Mouse (Mus musculus) c-Kit-positive CD71-positive TER-119-positive erythroid progenitor cells, embryonic 14.5 days (primary cell): ENCODE data around the gene Hist1h2bb.
A peak's percentile ranks its signal among the peaks of the same experiment; 100 is the strongest.

Source experiments
- DNase-seq: peaks from one replicate; pipeline ENCODE4 v3.0.0-alpha.2; 2013; ENCODE audit warnings: low spot score

Hist1h2bb gene

GRCm38 (mm10) chr13:23749563-23750121 lies 3.1 kb downstream of the Hist1h2bb start:
- peak; percentile 35 for DNase-seq

GRCm38 (mm10) chr13:23750839-23751477 lies 4.4 kb downstream of the Hist1h2bb start, which contains the start of gene Hist1h2ab:
Gene Hist1h2ab (plus strand): TSS chr13:23751126.
- DNase-seq = peak; percentile 93

GRCm38 (mm10) chr13:23751478-23751956 lies 5.0 kb downstream of the Hist1h2bb start:
- DNase-seq = peak; percentile 73

- DNase-seq = peak; percentile 99
Observed at GRCm38 (mm10) chr13:23752067-23752741, 5.7 kb downstream of the Hist1h2bb start, which contains the start of gene Hist1h3b. Gene Hist1h3b (plus strand): TSS chr13:23752267.

- peak; percentile 59 for DNase-seq
Observed at GRCm38 (mm10) chr13:23752742-23753172, 6.2 kb downstream of the Hist1h2bb start.

GRCm38 (mm10) chr13:23753314-23754078 lies 7.0 kb downstream of the Hist1h2bb start:
- peak; percentile 38 for DNase-seq

GRCm38 (mm10) chr13:23755000-23755399 lies 8.5 kb downstream of the Hist1h2bb start:
- DNase-seq = no peak

GRCm38 (mm10) chr13:23756790-23757189 lies 10.3 kb downstream of the Hist1h2bb start, which contains the start of gene Hist1h4b:
Gene Hist1h4b (plus strand): TSS chr13:23757013.
- DNase-seq = peak; percentile 98

- DNase-seq = no peak
Observed at GRCm38 (mm10) chr13:23757211-23757773, 10.8 kb downstream of the Hist1h2bb start.

- DNase-seq = peak; percentile 33
Observed at GRCm38 (mm10) chr13:23757921-23758320, 11.4 kb downstream of the Hist1h2bb start.

GRCm38 (mm10) chr13:23759251-23759771 lies 12.8 kb downstream of the Hist1h2bb start:
- no peak for DNase-seq

- no peak for DNase-seq
Observed at GRCm38 (mm10) chr13:23759916-23760239, 13.3 kb downstream of the Hist1h2bb start.

- peak; percentile 78 for DNase-seq
Observed at GRCm38 (mm10) chr13:23760240-23760971, 13.9 kb downstream of the Hist1h2bb start.

- DNase-seq = peak; percentile 100
Observed at GRCm38 (mm10) chr13:23760972-23761864, 14.7 kb downstream of the Hist1h2bb start, which contains the start of gene Hist1h4a. Gene Hist1h4a (minus strand): TSS chr13:23761230.

GRCm38 (mm10) chr13:23761871-23762821 lies 15.6 kb downstream of the Hist1h2bb start, which contains the start of gene Hist1h3a:
Gene Hist1h3a (minus strand): TSS chr13:23762386.
- peak; percentile 92 for DNase-seq

- DNase-seq = no peak
Observed at GRCm38 (mm10) chr13:23763242-23763585, 16.7 kb downstream of the Hist1h2bb start.

GRCm38 (mm10) chr13:23763586-23764323 lies 17.2 kb downstream of the Hist1h2bb start, which contains the start of gene Hist1h1a:
Gene Hist1h1a (plus strand): TSS chr13:23763666.
- peak; percentile 96 for DNase-seq
